Mouse (Mus musculus) fat pad, adult 2 months (tissue): ENCODE results near the gene Glipr2.

Experiments used
- DNase-seq: peaks from one replicate; pipeline ENCODE4 v3.0.0-alpha.2; 2011; ENCODE audit warnings: low read depth, low spot score; ENCODE audit errors: extremely low read depth

Gene Glipr2

DNA sequence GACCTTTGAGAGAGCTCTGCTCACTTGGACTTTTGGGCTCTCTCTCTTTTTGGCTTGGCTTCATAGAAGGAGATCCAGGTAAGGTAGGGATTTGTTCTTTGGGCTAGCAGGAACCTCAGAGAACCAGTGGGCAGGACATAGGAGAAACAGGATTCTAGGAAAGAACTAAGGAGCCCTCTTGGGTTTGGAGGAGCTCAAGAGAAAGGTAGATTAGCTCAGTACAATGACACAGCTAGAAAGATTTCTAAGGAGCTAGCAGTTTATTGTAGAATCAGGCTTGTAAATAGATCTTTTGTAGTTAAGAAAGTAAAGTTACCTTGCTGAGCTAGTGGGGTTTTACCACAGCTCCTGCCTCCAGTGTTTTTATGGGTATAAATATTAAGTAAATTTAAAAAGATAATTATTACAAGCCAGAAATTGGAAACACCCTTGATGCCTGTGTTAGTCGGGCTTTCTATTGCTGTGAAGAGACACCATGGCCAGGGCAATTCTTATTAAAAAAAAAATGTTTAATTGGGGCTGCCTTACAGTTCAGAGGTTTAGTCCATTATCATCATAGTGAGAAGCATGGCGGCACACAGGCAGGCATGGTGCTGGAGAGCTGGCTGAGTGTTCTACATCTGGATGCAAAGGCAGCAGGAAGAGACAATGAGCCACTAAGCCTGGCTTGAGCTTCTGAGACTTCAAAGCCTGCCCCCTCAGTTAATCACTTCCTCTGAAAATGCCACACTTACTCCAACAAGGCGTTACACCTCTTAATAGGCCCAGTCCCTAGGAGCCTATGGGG, 47.6 kb downstream of the Glipr2 start:
- no peak for DNase-seq

- no peak for DNase-seq
Measured at GRCm38 (mm10) chr4:44010176-44010575, 53.0 kb downstream of the Glipr2 start.

DNA sequence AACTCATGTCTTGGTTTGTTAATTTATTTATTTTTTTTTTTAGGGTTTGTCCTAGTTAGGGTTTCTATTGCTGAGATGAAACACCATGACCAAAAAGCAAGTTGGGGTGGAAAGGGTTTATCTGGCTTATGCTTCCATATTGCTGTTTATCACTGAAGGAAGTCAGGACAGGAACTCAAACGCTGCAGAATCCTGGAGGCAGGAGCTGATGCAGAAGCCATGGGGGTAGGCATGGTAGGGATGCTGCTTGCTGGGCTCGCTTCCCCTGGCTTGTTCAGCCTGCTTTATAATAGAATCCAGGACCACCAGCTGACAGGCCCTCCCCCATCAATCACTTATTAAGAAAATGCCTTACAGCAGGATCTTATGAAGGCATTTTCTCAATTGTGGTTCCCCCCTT, 53.7 kb downstream of the Glipr2 start:
- DNase-seq: no peak

DNA sequence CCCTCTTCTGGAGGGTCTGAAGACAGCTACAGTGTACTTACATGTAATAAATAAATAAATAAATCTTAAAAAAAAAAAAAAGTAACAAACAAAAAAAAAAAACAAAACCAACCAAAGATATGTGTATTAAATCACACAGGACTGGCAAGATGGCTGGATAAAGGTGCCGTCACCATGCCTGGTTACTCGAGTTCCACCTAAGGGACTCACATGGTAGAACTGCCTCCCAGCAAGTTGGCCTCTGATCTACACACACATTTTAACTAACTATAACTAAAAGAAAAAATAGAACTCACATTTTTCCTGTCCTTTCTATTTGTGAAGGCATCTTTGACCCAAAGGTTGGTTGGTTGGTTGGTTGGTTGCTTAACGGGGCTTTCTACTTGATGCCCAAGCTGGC, 54.6 kb downstream of the Glipr2 start:
- DNase-seq: no peak

DNA sequence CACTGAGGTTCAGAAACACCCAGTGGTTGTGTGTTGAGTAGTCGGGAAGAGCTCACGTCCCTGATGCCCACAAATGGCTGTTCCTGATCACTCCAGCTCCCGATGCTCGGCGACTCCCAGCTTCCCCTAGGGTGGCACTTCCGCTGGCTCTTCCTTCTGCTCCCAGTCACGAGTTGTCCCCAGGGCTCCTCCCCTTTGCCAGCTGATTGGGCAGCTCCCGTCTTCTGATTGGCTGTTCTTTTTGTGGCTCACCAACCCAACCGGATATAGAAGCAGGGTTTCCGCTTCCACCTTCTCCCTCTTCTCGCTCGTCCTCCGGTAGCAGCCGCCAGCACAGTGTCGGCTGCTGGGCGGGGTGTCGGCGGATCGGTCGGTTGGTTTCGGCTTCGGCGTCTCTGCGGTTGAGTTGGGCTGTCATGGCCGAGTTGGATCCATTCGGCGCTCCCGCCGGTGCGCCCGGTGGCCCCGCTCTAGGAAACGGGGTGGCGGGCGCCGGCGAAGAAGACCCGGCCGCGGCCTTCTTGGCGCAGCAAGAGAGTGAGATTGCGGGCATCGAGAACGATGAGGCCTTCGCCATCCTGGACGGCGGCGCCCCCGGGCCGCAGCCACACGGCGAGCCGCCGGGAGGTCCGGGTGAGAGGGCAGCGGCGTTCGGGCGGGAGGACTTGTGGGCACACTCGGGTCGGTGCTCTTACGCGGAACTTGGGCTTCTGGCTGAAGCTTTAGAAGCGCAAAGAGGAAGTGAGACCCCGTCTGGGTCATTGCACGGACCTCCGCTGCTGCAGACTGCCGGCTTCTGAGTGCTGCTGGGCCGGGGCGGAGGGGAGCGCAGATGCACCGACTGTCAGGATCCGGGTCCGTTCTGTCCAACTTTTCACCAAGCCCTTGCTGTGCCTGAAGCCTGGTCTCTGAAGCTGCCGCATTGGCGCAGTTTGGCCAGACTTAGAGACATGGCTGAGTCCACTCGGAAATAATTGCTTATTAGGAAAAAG, 55.5 kb downstream of the Glipr2 start:
- DNase-seq: peak; percentile 69

GRCm38 (mm10) chr4:44013391-44014070, 56.3 kb downstream of the Glipr2 start:
- no peak for DNase-seq

- DNase-seq: no peak
Measured at GRCm38 (mm10) chr4:44016071-44016470, 58.9 kb downstream of the Glipr2 start.

- DNase-seq: no peak
Measured at GRCm38 (mm10) chr4:44016791-44017190, 59.6 kb downstream of the Glipr2 start.

- no peak for DNase-seq
Measured at GRCm38 (mm10) chr4:44022323-44022722, 65.1 kb downstream of the Glipr2 start.

- DNase-seq: no peak
Measured at GRCm38 (mm10) chr4:44022766-44023165, 65.6 kb downstream of the Glipr2 start.

- no peak for DNase-seq
Measured at GRCm38 (mm10) chr4:44023681-44024080, 66.5 kb downstream of the Glipr2 start.

DNA sequence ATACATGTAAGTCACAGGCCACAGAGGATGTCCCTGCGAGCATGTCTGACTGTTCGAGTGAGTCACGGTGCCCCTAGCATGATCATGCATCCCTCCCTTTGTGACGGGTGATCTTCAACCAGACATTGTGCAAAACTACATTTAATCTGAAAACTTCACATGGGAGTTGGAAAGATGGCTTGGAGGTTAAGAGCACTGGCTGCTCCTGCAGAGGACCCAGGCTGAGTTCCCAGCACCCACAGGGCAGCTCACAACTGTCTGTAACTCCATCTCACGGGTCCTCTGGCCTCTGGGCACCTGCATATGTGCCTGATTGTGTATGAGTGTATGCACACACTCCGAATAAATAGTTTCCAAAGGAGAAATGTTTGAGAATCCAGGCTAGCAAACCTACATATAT, 67.0 kb downstream of the Glipr2 start:
- no peak for DNase-seq

GRCm38 (mm10) chr4:44025570-44025969, 68.4 kb downstream of the Glipr2 start:
- no peak for DNase-seq
